Mouse (Mus musculus) forebrain, embryonic 16.5 days (tissue): ENCODE data around the gene Kmt5a. TPM values are rescaled to one million over a fixed set of nuclear protein-coding genes. Genes with fewer than 3 reads are reported as not detected.

Experiments used
- ATAC-seq: fragments of 200-750 bp; cut with Nextera tagmentation; 2 replicates; pipeline ENCODE4 v1.8.0; 2017; ENCODE audit warnings: mild to moderate bottlenecking, moderate library complexity
- H3K27ac ChIP-seq: fragments of 300-500 bp; sonication (generic); 2 replicates; pipeline ENCODE4 v1.5.1; 2014; ENCODE audit warnings: low read length, control low read depth
- H3K27me3 ChIP-seq: fragments of 300-500 bp; sonication (generic); replicated peaks from 2 replicates; pipeline ENCODE4 v1.6.1; 2014; ENCODE audit warnings: low read length; ENCODE audit not compliant: control insufficient read depth, insufficient read depth
- H3K36me3 ChIP-seq: fragments of 300-500 bp; sonication (generic); 2 replicates; pipeline ENCODE4 v1.6.1; 2014; ENCODE audit not compliant: control insufficient read depth, insufficient read depth
- H3K4me1 ChIP-seq: fragments of 300-500 bp; sonication (generic); replicated peaks from 2 replicates; pipeline ENCODE4 v1.6.1; 2014; ENCODE audit warnings: low read length; ENCODE audit not compliant: control insufficient read depth, insufficient read depth
- H3K4me2 ChIP-seq: fragments of 300-500 bp; sonication (generic); 2 replicates; pipeline ENCODE4 v1.6.1; 2014; ENCODE audit warnings: mild to moderate bottlenecking, low read length, control low read depth
- H3K4me3 ChIP-seq: fragments of 300-500 bp; sonication (generic); replicated peaks from 2 replicates; pipeline ENCODE4 v1.5.1; 2014; ENCODE audit warnings: mild to moderate bottlenecking, low read length, control low read depth
- H3K9ac ChIP-seq: fragments of 300-500 bp; sonication (generic); replicated peaks from 2 replicates; pipeline ENCODE4 v1.6.1; 2014; ENCODE audit warnings: low read depth, low read length, control low read depth
- H3K9me3 ChIP-seq: fragments of 300-500 bp; sonication (generic); 2 replicates; pipeline ENCODE4 v1.6.1; 2016; ENCODE audit warnings: low read length; ENCODE audit not compliant: control insufficient read depth
- WGBS: fragments of 180-500 bp; shearing (Covaris S2); extraction: QIAGEN DNeasy Blood & Tissue Kit; methylation state at CpG from one replicate; pipeline ENCODE4 v1.1.7; 2014; 5-methylcytosine and 5-hydroxymethylcytosine counted together
- polyA plus RNA-seq: library from polyadenylated mRNA; unstranded; fragments of >200 nt; fragmentation: Nextera tagmentation; extraction: Ambion mirVana; gene quantifications from 2 replicates; pipeline ENCODE4 v1.2.1, GENCODE M21; 2015

Gene Kmt5a
- polyA plus RNA-seq, 1 experiment from 2014 or later: 21.5 TPM

DNA sequence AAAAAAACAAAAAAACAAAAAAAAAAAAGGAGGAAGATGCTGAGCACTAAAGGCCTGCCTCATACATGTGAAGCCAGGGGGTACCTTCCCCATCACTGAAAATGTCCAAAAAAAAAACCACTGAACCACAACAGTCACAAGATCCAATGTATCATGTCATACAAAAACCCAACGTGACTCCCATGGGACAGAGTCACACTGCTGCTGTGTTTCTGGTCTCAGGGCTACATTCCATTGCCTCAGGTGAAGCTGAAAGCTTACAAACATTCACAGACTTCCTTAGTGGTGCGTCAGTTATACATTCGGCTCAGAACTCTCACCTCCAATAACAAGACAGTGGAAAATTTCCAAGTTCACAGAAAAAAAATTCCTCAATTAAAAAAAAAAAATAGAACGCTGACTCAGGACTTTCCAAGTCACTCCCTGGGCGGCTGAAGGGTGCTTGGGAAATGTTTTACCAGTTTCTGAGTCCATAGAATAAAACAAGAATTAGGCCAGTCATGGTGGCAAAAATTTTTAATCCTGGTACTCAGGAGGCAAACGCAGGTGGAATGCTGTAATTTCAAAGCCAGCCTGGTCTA lies 31.0 kb downstream of the Kmt5a start:
- no peak for ATAC-seq
- H3K4me2 ChIP-seq: no peak overlapping the region
- no peak overlapping the region for H3K27ac ChIP-seq
- H3K4me1 ChIP-seq: 0 out of 2 replicates have a peak, but pooled peaks cover 4% of the 10 kb centered on the region
- 83% methylated on average over 6 of the region's 6 CpGs for WGBS
- no peaks in the 10 kb centered on the region for H3K9me3 ChIP-seq
- H3K9ac ChIP-seq: no peak overlapping the region
- H3K36me3 ChIP-seq: no peaks in the 10 kb centered on the region
- H3K27me3 ChIP-seq: no peaks in the 10 kb centered on the region
- no peak overlapping the region for H3K4me3 ChIP-seq

DNA sequence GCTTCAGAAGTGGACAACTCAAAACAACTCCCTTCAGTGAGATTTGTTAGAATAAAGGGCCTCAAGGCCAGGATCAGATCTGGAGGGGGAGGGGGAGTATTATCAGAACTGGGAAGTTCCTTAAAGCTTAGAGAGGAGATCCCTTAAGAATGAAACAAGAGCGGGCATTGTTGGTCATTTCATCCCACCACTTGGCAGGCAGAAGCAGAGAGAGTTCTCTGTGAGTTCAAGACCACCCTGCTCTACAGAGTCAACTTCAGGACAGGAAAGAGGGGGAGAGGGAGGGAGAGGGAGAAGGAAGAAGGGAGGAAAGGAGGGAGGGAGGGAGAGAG lies 39.1 kb downstream of the Kmt5a start:
- Histone ChIP-seq H3K4me3 (no peak overlapping the region), H3K9me3 (no peaks in the 10 kb centered on the region), H3K4me1 (peaks cover 24% of the 10 kb centered on the region), H3K9ac (no peak overlapping the region), H3K36me3 (no peaks in the 10 kb centered on the region), H3K4me2 (peak overlapping the region; percentile 34), H3K27me3 (no peaks in the 10 kb centered on the region), H3K27ac (no peak overlapping the region)
- ATAC-seq: no peak
- WGBS: 77% methylated on average over 1 of the region's 1 CpGs

DNA sequence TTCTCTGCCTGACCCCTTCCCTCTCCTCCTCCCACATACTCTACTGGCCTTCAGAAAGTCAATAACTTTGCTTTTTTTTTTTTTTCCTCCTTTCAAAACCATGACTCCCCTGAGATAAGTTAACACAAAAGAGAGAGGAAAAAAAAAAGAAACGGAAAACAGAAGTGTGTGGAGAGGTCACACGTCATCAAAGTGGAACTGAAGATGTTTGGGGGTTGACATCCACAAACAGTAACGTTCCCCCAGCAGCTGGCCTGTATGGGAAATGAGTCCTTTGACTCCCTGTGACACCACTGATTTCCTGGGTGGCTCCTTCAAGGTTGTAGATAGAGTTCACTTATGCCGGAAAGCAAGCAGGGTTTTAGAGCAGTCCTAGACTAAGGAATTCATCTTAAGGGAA lies 40.4 kb downstream of the Kmt5a start:
- ATAC-seq: no peak
- no peaks in the 10 kb centered on the region for H3K27me3 ChIP-seq
- peaks cover 33% of the 10 kb centered on the region for H3K4me1 ChIP-seq
- no peak overlapping the region for H3K4me3 ChIP-seq
- WGBS: 85% methylated on average over 4 of the region's 4 CpGs
- H3K27ac ChIP-seq: no peak overlapping the region
- H3K4me2 ChIP-seq: no peak overlapping the region
- H3K9ac ChIP-seq: no peak overlapping the region
- H3K9me3 ChIP-seq: no peaks in the 10 kb centered on the region
- H3K36me3 ChIP-seq: no peaks in the 10 kb centered on the region

DNA sequence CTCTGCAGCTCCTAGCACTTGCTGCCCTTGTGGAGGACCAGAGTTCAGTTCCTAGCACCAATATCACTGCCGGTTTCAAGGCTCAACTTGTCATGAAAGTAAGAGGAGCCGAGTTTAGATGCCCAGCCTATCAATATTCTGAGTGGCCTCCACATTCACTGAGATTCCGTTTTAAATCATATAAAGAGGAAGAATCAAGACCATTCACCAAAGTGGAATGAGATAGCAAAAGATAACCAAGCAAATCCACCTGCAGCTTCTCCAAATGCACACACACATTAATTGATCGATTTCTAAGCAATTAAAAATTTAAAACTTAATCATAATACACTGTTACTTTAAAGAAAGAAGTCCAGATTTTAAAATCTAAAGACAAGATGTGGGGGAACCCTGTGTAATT lies 42.0 kb downstream of the Kmt5a start:
- Histone ChIP-seq H3K27ac (no peak overlapping the region), H3K9me3 (no peaks in the 10 kb centered on the region), H3K4me3 (no peak overlapping the region), H3K4me1 (peaks cover 27% of the 10 kb centered on the region), H3K9ac (no peak overlapping the region), H3K4me2 (no peak overlapping the region), H3K36me3 (no peaks in the 10 kb centered on the region), H3K27me3 (no peaks in the 10 kb centered on the region)
- no peak for ATAC-seq
- 91% methylated on average over 4 of the region's 4 CpGs for WGBS

DNA sequence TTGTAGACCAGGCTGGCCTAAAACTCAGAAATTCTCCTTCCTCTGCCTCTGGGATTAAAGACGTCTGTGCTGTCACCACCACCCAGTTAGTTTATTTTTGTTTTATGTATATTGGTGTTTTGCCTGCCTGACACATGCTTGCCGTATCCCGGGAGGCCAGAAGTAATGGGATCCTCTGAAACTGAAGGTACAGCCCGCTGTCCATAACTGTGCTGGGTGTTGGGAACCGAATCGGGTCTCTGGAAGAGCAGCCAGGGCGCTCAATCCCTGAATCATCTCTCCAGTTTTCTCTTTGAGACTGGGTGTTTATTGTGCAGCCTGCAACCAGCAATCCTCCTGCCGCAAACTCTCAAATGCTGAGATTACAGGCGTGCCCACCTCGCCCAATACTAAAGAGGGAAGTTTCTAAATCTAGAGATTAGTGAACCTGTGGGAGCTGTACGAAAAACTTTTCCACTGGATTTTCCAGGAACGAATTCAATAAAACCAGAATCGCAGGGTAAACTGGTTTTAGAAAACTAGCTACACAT lies 42.8 kb downstream of the Kmt5a start:
- H3K36me3 ChIP-seq: no peaks in the 10 kb centered on the region
- WGBS: 4% methylated on average over 13 of the region's 13 CpGs
- peak overlapping the region; percentile 84 for H3K9ac ChIP-seq
- no peaks in the 10 kb centered on the region for H3K27me3 ChIP-seq
- no peak for ATAC-seq
- peak overlapping the region; percentile 86 for H3K4me2 ChIP-seq
- no peaks in the 10 kb centered on the region for H3K9me3 ChIP-seq
- H3K27ac ChIP-seq: peak overlapping the region; percentile 97
- H3K4me3 ChIP-seq: peak overlapping the region; percentile 75
- H3K4me1 ChIP-seq: peaks cover 23% of the 10 kb centered on the region

DNA sequence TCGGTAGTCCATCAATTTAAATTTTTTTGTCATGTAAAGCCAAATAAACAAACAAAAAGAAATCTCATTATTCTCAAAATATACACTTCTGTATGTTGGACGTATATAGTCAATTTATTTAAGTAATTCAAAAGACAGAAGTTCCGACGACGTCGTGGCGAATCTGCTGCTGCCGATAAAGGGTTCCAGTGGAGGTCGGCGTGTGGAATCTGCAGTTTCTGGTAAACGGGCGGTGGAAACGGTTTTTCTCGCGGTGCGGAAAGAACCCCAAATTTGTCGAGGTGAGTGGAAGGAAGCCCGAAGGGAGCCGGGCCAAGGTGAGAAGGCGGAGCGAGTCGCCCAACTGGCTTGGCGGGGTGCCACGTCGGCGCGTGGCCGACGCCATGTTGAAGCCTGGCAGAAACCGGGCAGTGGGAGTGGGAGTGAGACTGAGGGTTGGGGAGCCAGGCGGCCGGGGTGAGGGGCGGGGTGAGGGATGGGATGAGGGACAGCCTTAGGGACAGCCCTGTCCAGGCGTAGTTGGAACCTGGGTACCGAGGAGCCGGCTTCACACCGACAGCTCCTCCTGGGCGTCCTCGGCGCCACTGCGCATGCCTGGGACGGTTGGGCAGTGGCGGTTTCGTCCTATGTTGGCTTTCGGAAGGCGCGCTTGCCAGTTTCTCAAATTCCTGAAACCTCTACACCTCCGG lies 43.4 kb downstream of the Kmt5a start, which contains the start of gene Snrnp35:
Snrnp35 (plus strand) TSS at position 169 of the 689 bp plus-strand sequence.
- under 1% methylated on average over 48 of the region's 48 CpGs for WGBS
- H3K36me3 ChIP-seq: no peaks in the 10 kb centered on the region
- H3K27ac ChIP-seq: peak within 1 kb of the TSS; percentile 97
- peak within 1 kb of the TSS; percentile 75 for H3K4me3 ChIP-seq
- H3K27me3 ChIP-seq: no peaks in the 10 kb centered on the region
- peaks cover 18% of the 10 kb centered on the region for H3K4me1 ChIP-seq
- peak; percentile 90 for ATAC-seq
- peak within 1 kb of the TSS; percentile 84 for H3K9ac ChIP-seq
- no peaks in the 10 kb centered on the region for H3K9me3 ChIP-seq
- peak within 1 kb of the TSS; percentile 86 for H3K4me2 ChIP-seq

DNA sequence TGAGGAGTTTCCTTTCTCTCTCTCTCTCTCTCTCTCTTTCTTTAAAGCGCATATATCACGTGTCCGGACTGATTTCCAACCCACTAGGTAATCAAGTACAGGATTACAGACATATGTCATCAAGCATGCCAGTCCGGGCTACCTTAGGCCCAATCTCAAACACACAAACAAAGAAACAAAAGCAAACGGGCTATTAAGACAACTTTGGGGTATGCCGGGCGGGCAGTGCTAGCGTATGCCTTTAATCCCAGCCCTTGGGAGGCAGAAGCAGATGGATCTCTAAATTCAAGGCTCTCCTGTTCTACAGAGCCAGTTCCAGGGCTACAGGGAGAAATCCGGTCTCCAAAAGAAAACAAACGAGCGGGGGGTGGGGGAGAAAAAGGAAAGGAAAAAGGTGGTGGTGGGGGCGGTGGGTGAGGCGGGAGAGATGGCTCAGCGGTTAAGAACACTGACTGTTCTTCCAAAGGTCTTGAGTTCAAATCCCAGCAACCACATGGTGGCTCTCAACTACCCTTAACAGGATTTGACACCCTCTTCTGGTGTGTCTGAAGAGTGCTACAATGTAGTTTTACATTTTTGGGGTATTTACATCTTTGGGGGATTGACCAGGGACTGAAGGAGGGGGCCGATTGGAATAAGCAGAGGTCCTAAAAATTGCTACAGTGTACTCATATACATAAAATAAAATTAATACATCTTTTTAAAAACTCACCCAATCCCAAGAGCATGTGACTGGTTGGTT lies 44.1 kb downstream of the Kmt5a start:
- H3K36me3 ChIP-seq: no peaks in the 10 kb centered on the region
- H3K4me2 ChIP-seq: peak overlapping the region; percentile 75
- H3K4me1 ChIP-seq: peaks cover 14% of the 10 kb centered on the region
- H3K27me3 ChIP-seq: no peaks in the 10 kb centered on the region
- H3K27ac ChIP-seq: peak overlapping the region; percentile 97
- WGBS: 8% methylated on average over 15 of the region's 15 CpGs
- peak overlapping the region; percentile 84 for H3K9ac ChIP-seq
- peak; percentile 49 for ATAC-seq
- no peaks in the 10 kb centered on the region for H3K9me3 ChIP-seq
- peak overlapping the region; percentile 75 for H3K4me3 ChIP-seq

DNA sequence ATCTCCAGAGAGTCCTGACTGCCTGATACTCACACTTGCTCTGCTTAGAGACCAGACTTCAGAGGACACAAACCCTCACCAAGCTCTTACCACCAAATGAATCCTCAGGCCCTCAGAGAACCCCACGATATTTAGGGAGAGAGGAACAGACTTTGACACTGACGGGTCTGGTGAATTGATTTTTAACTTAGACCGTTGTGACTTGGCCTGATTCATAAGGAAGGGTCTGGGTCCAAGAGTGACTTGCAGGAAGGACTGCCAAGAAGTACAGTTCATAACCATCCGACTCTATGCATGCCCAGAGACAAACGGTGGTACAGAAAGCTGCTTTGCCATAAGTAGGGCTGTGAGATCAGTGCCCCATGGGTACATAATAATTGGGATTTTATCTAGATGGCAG lies 45.9 kb downstream of the Kmt5a start:
- H3K4me1 ChIP-seq: peaks cover 13% of the 10 kb centered on the region
- no peak overlapping the region for H3K4me2 ChIP-seq
- no peak for ATAC-seq
- no peaks in the 10 kb centered on the region for H3K27me3 ChIP-seq
- no peaks in the 10 kb centered on the region for H3K9me3 ChIP-seq
- H3K27ac ChIP-seq: no peak overlapping the region
- no peaks in the 10 kb centered on the region for H3K36me3 ChIP-seq
- H3K4me3 ChIP-seq: no peak overlapping the region
- WGBS: 92% methylated on average over 5 of the region's 5 CpGs
- H3K9ac ChIP-seq: no peak overlapping the region

DNA sequence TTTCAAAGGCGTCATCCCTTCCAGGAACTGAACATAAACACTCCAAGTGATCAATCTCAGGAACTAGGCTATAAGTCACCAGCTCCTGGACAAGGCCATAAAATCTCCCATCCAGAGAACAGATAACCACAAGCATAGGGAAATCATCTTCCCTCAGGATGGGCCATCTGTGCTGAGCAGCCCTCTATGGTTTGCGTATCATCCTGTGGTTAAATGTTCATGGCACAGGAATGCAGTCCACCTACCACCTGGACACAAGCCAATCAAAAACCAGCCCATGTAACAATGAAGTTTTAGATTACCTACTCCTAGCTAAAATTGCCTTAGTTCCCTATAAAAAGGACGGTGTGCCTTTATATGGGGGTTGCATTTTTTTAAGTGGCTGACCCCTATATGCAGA lies 49.2 kb downstream of the Kmt5a start:
- no peak for ATAC-seq

More for the DNA sequence above, 49.2 kb downstream of the Kmt5a start:
- Histone ChIP-seq H3K36me3 (no peaks in the 10 kb centered on the region), H3K27me3 (no peaks in the 10 kb centered on the region), H3K27ac (no peak overlapping the region), H3K9ac (no peak overlapping the region), H3K4me3 (no peak overlapping the region), H3K9me3 (no peaks in the 10 kb centered on the region), H3K4me1 (peaks cover 8% of the 10 kb centered on the region), H3K4me2 (no peak overlapping the region)
- WGBS: 98% methylated on average over 3 of the region's 3 CpGs
